Mouse (Mus musculus): Measurements from ENCODE around the gene Wwp2.
"Not testable (repeated sequence)": the region's sequence is repeated elsewhere in the genome, so short reads cannot be mapped to it uniquely, and the experiment has no call there.

- not testable (repeated sequence) for TF ChIP-seq CTCF (IDR thresholded peaks at IDR 0.05; ENCODE audit: control insufficient read depth, insufficient read depth, insufficient replicate concordance, low read depth, low read length); POLR2A (IDR thresholded peaks at IDR 0.05; ENCODE audit: control insufficient read depth, low read depth, low read length)
Observed at GRCm38 (mm10) chr8:107476786-107477185, 40.6 kb downstream of the Wwp2 start.
